Mouse (Mus musculus): ENCODE measurements around the gene Ccdc97. TPM values are rescaled to one million over a fixed set of nuclear protein-coding genes. Genes with fewer than 3 reads are reported as not detected.

Ccdc97 gene
- polyA plus RNA-seq, 1 experiment from 2014 or later = 24.6 TPM

DNA sequence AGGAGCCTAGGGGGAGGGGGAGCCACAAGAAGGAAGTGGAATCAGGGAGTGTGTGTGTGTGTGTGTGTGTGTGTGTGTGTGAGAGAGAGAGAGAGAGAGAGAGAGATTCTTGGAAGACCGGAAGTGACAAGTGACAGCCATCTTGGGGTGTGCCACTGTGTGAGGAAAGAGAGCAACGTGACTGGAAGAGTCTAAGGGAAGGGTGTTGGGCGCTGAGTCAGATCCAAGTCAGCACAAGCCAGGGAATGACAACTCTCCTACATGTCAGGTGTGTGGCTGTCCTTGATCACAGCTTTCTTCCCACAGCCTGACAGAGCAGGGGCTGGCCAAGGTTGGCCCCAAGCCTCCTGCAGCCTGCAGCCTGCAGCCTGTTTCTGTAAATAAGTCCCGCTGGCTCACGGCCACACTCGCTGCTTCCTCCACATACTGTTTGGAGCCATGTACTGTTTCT, 13.1 kb downstream of the Ccdc97 start:
- no peak for ATAC-seq (ENCODE audit: insufficient number of reproducible peaks, insufficient read depth, low FRiP score, low TSS enrichment)
- no peak overlapping the region for H3K4me2 ChIP-seq (replicated peaks)
- H3K27ac ChIP-seq = no peak overlapping the region
- H3K4me3 ChIP-seq = no peak overlapping the region
- H3K9ac ChIP-seq = no peak overlapping the region
- H3K4me1 ChIP-seq = peaks cover 31% of the 10 kb centered on the region
- no peaks in the 10 kb centered on the region for H3K36me3 ChIP-seq
- H3K9me3 ChIP-seq = 0 out of 2 replicates have a peak, but pooled peaks cover 1% of the 10 kb centered on the region
- WGBS = 59% methylated on average over 6 of the region's 6 CpGs
- H3K27me3 ChIP-seq = peaks cover 18% of the 10 kb centered on the region

DNA sequence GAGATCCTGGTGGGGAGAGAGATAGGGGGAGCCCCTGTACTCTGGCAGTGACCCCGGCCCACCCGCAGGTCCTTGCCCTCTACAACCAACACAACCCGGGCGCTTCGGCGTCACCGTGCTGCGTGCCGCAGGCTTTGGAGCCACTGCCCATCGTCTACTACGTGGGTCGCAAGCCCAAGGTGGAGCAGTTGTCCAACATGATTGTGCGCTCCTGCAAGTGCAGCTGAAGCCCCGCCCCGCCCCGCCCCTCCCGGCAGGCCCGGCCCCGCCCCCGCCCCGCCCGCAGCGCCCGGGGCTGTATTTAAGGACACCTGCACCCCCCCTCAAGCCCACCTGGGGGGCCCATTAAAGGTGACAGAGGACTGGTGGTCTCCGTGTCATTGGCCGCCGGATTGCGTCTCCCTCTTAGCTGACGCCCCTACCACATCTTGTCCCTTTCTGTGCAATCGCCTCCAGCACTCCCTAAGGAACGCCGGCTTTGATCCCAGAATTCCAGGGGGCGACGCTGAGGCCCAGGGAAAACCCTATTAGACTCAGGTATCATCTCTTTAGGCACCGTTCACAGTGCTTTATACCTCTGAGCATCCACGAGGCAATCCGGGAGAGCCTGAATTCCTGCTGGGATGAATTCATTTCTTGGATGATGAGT, 14.0 kb downstream of the Ccdc97 start:
- peaks cover 21% of the 10 kb centered on the region for H3K4me1 ChIP-seq
- WGBS = 3% methylated on average over 34 of the region's 37 CpGs
- no peak for ATAC-seq (ENCODE audit: insufficient number of reproducible peaks, insufficient read depth, low FRiP score, low TSS enrichment)
- no peak overlapping the region for H3K9ac ChIP-seq
- 0 out of 2 replicates have a peak, but pooled peaks cover 3% of the 10 kb centered on the region for H3K9me3 ChIP-seq
- H3K4me2 ChIP-seq (replicated peaks) = peak overlapping the region; percentile 55
- peaks cover 18% of the 10 kb centered on the region for H3K27me3 ChIP-seq
- no peak overlapping the region for H3K27ac ChIP-seq
- no peaks in the 10 kb centered on the region for H3K36me3 ChIP-seq
- peak overlapping the region; percentile 25 for H3K4me3 ChIP-seq

- no peaks in the 10 kb centered on the region for H3K36me3 ChIP-seq
- 23% methylated on average over 10 of the region's 10 CpGs for WGBS
- H3K4me1 ChIP-seq = peaks cover 19% of the 10 kb centered on the region
- 0 out of 2 replicates have a peak, but pooled peaks cover 3% of the 10 kb centered on the region for H3K9me3 ChIP-seq
- H3K27me3 ChIP-seq = peaks cover 18% of the 10 kb centered on the region
- H3K4me2 ChIP-seq (replicated peaks) = peak overlapping the region; percentile 55
- H3K9ac ChIP-seq = no peak overlapping the region
- no peak overlapping the region for H3K27ac ChIP-seq
- ATAC-seq (ENCODE audit: insufficient number of reproducible peaks, insufficient read depth, low FRiP score, low TSS enrichment) = peak; percentile 44; the same call in 1 of the 2 replicates
- H3K4me3 ChIP-seq = no peak overlapping the region
These were observed 14.9 kb downstream of the Ccdc97 start for GRCm38 (mm10) chr7:25703793-25704494.

DNA sequence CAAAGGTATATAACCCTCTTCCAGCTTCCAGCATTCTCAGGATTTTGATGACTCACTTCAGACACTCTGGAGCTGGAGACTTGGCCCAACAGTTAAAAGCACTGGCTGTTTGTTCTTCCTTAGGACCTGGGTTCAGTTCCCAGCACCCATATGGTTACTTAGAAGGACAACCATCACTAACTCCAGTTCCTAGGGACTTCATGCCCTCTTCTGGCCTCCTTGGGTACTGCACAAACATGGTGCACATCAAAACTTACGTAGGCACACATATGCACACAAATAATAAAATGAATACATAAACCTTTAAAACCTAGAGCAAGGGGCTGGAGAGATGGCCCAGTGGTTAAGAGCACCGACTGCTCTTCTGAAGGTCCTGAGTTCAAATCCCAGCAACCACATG, 16.5 kb downstream of the Ccdc97 start:
- Histone ChIP-seq H3K36me3 (no peaks in the 10 kb centered on the region), H3K4me3 (no peak overlapping the region), H3K9ac (no peak overlapping the region), H3K4me2 (replicated peaks) (no peak overlapping the region), H3K27me3 (peaks cover 18% of the 10 kb centered on the region), H3K27ac (no peak overlapping the region), H3K4me1 (peaks cover 8% of the 10 kb centered on the region; the same call in 1 of the 2 replicates), H3K9me3 (0 out of 2 replicates have a peak, but pooled peaks cover 3% of the 10 kb centered on the region)
- no peak for ATAC-seq (ENCODE audit: insufficient number of reproducible peaks, insufficient read depth, low FRiP score, low TSS enrichment)
- 94% methylated on average over 2 of the region's 2 CpGs for WGBS

DNA sequence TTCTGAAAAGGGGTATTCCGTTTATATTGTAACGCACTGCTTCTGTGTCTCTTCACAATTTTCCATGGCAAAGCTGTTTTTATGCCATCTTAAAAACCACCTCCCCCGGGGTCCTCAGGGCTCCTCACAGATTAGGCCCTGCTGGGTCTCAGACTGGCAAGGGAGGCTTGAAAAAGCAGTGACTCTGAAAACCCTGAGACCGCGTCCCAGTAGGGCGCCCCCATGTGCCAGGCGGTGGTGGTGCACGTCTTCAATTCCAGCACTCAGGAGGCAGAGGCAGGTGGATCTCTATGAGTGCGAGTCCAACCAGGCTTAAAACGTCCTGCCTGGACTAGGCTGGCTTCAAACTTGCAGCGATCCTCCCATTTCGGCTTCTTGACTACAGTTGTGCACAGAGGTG, 18.2 kb downstream of the Ccdc97 start:
- no peak for ATAC-seq (ENCODE audit: insufficient number of reproducible peaks, insufficient read depth, low FRiP score, low TSS enrichment)

GRCm38 (mm10) chr7:25699851-25700250, 19.0 kb downstream of the Ccdc97 start:
- H3K4me3 ChIP-seq = no peak overlapping the region
- H3K9me3 ChIP-seq = 0 out of 2 replicates have a peak, but pooled peaks cover 3% of the 10 kb centered on the region
- no peak overlapping the region for H3K4me2 ChIP-seq (replicated peaks)
- peaks cover 4% of the 10 kb centered on the region; the same call in 1 of the 2 replicates for H3K4me1 ChIP-seq
- H3K36me3 ChIP-seq = no peaks in the 10 kb centered on the region
- H3K9ac ChIP-seq = no peak overlapping the region
- peaks cover 16% of the 10 kb centered on the region for H3K27me3 ChIP-seq
- ATAC-seq (ENCODE audit: insufficient number of reproducible peaks, insufficient read depth, low FRiP score, low TSS enrichment) = no peak
- H3K27ac ChIP-seq = no peak overlapping the region
- WGBS = 50% methylated on average over 13 of the region's 13 CpGs

More for the DNA sequence above, 18.2 kb downstream of the Ccdc97 start:
- Histone ChIP-seq H3K4me2 (replicated peaks) (no peak overlapping the region), H3K4me1 (peaks cover 6% of the 10 kb centered on the region; the same call in 1 of the 2 replicates), H3K27me3 (peaks cover 18% of the 10 kb centered on the region), H3K4me3 (no peak overlapping the region), H3K9ac (no peak overlapping the region), H3K27ac (no peak overlapping the region), H3K36me3 (no peaks in the 10 kb centered on the region), H3K9me3 (0 out of 2 replicates have a peak, but pooled peaks cover 3% of the 10 kb centered on the region)
- 78% methylated on average over 12 of the region's 12 CpGs for WGBS

DNA sequence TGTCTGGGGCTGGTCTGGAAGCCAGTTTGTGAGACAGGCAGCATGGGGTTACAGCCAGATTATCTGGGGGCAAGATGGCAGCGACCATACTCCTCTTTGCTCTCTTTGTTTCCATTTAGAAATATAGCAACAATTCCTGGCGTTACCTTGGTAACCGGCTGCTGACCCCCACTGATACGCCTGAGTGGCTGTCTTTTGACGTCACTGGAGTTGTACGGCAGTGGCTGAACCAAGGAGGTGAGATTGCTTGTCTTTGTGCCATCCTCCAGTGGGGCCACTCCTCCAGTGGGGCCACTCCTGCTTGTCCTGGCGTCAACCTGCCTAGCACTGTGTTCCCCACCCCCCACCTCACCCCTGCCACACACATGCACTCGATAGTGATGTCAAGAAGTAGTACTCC, 24.8 kb downstream of the Ccdc97 start:
- H3K4me3 ChIP-seq = no peak overlapping the region
- 64% methylated on average over 8 of the region's 8 CpGs for WGBS
- ATAC-seq (ENCODE audit: insufficient number of reproducible peaks, insufficient read depth, low FRiP score, low TSS enrichment) = no peak
- H3K9me3 ChIP-seq = 0 out of 2 replicates have a peak, but pooled peaks cover 4% of the 10 kb centered on the region
- H3K9ac ChIP-seq = no peak overlapping the region
- no peak overlapping the region for H3K27ac ChIP-seq
- no peaks in the 10 kb centered on the region for H3K4me1 ChIP-seq
- peaks cover 19% of the 10 kb centered on the region for H3K27me3 ChIP-seq
- no peaks in the 10 kb centered on the region for H3K36me3 ChIP-seq
- no peak overlapping the region for H3K4me2 ChIP-seq (replicated peaks)

- Histone ChIP-seq H3K9ac (no peak overlapping the region), H3K27ac (no peak overlapping the region), H3K27me3 (peaks cover 54% of the 10 kb centered on the region), H3K4me3 (no peak overlapping the region), H3K4me2 (replicated peaks) (no peak overlapping the region), H3K9me3 (0 out of 2 replicates have a peak, but pooled peaks cover 4% of the 10 kb centered on the region), H3K36me3 (no peaks in the 10 kb centered on the region), H3K4me1 (peaks cover 21% of the 10 kb centered on the region)
- 42% methylated on average over 5 of the region's 5 CpGs for WGBS
- no peak for ATAC-seq (ENCODE audit: insufficient number of reproducible peaks, insufficient read depth, low FRiP score, low TSS enrichment)
These were observed 28.8 kb downstream of the Ccdc97 start for GRCm38 (mm10) chr7:25690051-25690450.

GRCm38 (mm10) chr7:25689603-25690021, 29.3 kb downstream of the Ccdc97 start:
- Histone ChIP-seq H3K4me3 (peak overlapping the region; percentile 57; the same call in 1 of the 2 replicates), H3K9ac (no peak overlapping the region), H3K4me2 (replicated peaks) (peak overlapping the region; percentile 78), H3K27ac (no peak overlapping the region), H3K36me3 (no peaks in the 10 kb centered on the region), H3K9me3 (0 out of 2 replicates have a peak, but pooled peaks cover 4% of the 10 kb centered on the region), H3K4me1 (peaks cover 21% of the 10 kb centered on the region), H3K27me3 (peaks cover 54% of the 10 kb centered on the region)
- no peak for ATAC-seq (ENCODE audit: insufficient number of reproducible peaks, insufficient read depth, low FRiP score, low TSS enrichment)
- WGBS = 8% methylated on average over 12 of the region's 12 CpGs

- Histone ChIP-seq H3K36me3 (no peaks in the 10 kb centered on the region), H3K4me3 (peak overlapping the region; percentile 57), H3K4me2 (replicated peaks) (peak overlapping the region; percentile 78), H3K9me3 (0 out of 2 replicates have a peak, but pooled peaks cover 4% of the 10 kb centered on the region), H3K27ac (no peak overlapping the region), H3K27me3 (peaks cover 54% of the 10 kb centered on the region), H3K9ac (peak overlapping the region; percentile 54; the same call in 1 of the 2 replicates), H3K4me1 (peaks cover 21% of the 10 kb centered on the region)
- no peak; the same call in 1 of the 2 replicates for ATAC-seq (ENCODE audit: insufficient number of reproducible peaks, insufficient read depth, low FRiP score, low TSS enrichment)
- WGBS = 2% methylated on average over 51 of the region's 52 CpGs
These were observed 29.9 kb downstream of the Ccdc97 start for GRCm38 (mm10) chr7:25688810-25689586.

DNA sequence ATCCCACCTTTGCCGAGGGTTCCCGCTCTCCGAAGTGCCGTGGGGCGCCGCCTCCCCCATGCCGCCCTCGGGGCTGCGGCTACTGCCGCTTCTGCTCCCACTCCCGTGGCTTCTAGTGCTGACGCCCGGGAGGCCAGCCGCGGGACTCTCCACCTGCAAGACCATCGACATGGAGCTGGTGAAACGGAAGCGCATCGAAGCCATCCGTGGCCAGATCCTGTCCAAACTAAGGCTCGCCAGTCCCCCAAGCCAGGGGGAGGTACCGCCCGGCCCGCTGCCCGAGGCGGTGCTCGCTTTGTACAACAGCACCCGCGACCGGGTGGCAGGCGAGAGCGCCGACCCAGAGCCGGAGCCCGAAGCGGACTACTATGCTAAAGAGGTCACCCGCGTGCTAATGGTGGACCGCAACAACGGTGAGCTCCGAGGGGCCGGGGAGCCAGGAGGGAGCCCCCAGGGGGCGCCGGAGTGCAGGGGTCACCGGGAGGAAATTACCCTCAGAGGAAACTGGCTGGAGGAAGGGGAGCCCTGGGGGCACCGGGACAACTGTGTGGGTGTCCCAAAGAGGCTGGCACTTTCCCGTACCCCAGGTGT, 31.0 kb downstream of the Ccdc97 start:
- under 1% methylated on average over 47 of the region's 47 CpGs for WGBS
- Histone ChIP-seq H3K27me3 (peaks cover 54% of the 10 kb centered on the region), H3K4me2 (replicated peaks) (peak overlapping the region; percentile 78), H3K27ac (peak overlapping the region; percentile 55; the same call in 1 of the 2 replicates), H3K4me1 (peaks cover 21% of the 10 kb centered on the region), H3K36me3 (0 out of 2 replicates have a peak, but pooled peaks cover 2% of the 10 kb centered on the region), H3K9ac (peak overlapping the region; percentile 54), H3K4me3 (peak overlapping the region; percentile 57), H3K9me3 (0 out of 2 replicates have a peak, but pooled peaks cover 4% of the 10 kb centered on the region)
- no peak for ATAC-seq (ENCODE audit: insufficient number of reproducible peaks, insufficient read depth, low FRiP score, low TSS enrichment)

Measured in embryonic facial prominence, embryonic 12.5 days (tissue).